Mouse (Mus musculus): ENCODE data around the gene Shb.

GRCm38 (mm10) chr4:45442237-45442636 lies 90.0 kb downstream of the Shb start:
- TF ChIP-seq IRF4 (IDR thresholded peaks at IDR 0.05; ENCODE audit: low read depth, low read length) (peak; percentile 56; the same call in 1 of the 2 replicates), CTCF (conservative IDR thresholded peaks at IDR 0.05 in 1 of 2, IDR thresholded peaks at IDR 0.05 in 1 of 2; ENCODE audit: low read depth in 2 of 2, low read length in 2 of 2) (peak in 1 of 2 experiments; percentile 41; a peak in 2 of 4 replicates), HCFC1 (IDR thresholded peaks at IDR 0.05; ENCODE audit: low read depth, low read length) (no peak), RCOR1 (conservative IDR thresholded peaks at IDR 0.05; ENCODE audit: low read depth, low read length) (0 out of 2 replicates have a peak, but pooled peaks have one; percentile 21), EP300 (IDR thresholded peaks at IDR 0.05; ENCODE audit: low read length) (peak; percentile 29; the same call in 1 of the 2 replicates), USF1 (IDR thresholded peaks at IDR 0.05; ENCODE audit: low read depth, low read length) (no peak), JUN (IDR thresholded peaks at IDR 0.05; ENCODE audit: insufficient read depth, low read depth, low read length) (no peak)

Measured in CH12.LX (cell line).